Mouse (Mus musculus) liver, postnatal 0 days (tissue): ENCODE data around the gene Slc29a1. TPM values are rescaled to one million over a fixed set of nuclear protein-coding genes. Genes with fewer than 3 reads are reported as not detected.

Experiments
- ATAC-seq: fragments of 200-750 bp; cut with Nextera tagmentation; 2 replicates; pipeline ENCODE4 v1.8.0; 2017; ENCODE audit warnings: mild to moderate bottlenecking, moderate library complexity
- DNase-seq: peaks from one replicate; pipeline ENCODE4 v3.0.0-alpha.2; 2016
- H3K27ac ChIP-seq: fragments of 300-500 bp; sonication (generic); 2 replicates; pipeline ENCODE4 v1.5.1; 2014; ENCODE audit warnings: antibody characterized with exemption, moderate library complexity, mild to moderate bottlenecking, low read depth
- H3K27me3 ChIP-seq: fragments of 300-500 bp; sonication (generic); 2 replicates; pipeline ENCODE4 v1.6.1; 2014; ENCODE audit warnings: low read length, control low read depth, mixed read lengths; ENCODE audit not compliant: insufficient read depth
- H3K36me3 ChIP-seq: fragments of 300-500 bp; sonication (generic); replicated peaks from 2 replicates; pipeline ENCODE4 v1.6.1; 2014; ENCODE audit warnings: mild to moderate bottlenecking, control low read depth, low read length, moderate library complexity, mixed read lengths; ENCODE audit not compliant: insufficient read depth
- H3K4me1 ChIP-seq: fragments of 300-500 bp; sonication (generic); 2 replicates; pipeline ENCODE4 v1.6.1; 2014; ENCODE audit warnings: antibody characterized with exemption, mild to moderate bottlenecking, control low read depth; ENCODE audit not compliant: insufficient read depth
- H3K4me2 ChIP-seq: fragments of 300-500 bp; sonication (generic); 2 replicates; pipeline ENCODE4 v1.6.1; 2014; ENCODE audit warnings: low read depth, mild to moderate bottlenecking, low read length, moderate library complexity, mixed read lengths
- H3K4me3 ChIP-seq: fragments of 300-500 bp; sonication (generic); 2 replicates; pipeline ENCODE4 v1.5.1; 2014; ENCODE audit warnings: low read depth, low read length
- H3K9ac ChIP-seq: fragments of 300-500 bp; sonication (generic); replicated peaks from 2 replicates; pipeline ENCODE4 v1.6.1; 2014; ENCODE audit warnings: mild to moderate bottlenecking, moderate library complexity
- H3K9me3 ChIP-seq: fragments of 300-500 bp; sonication (generic); 2 replicates; pipeline ENCODE4 v1.6.1; 2016; ENCODE audit warnings: mild to moderate bottlenecking, control low read depth, low read length, mixed read lengths
- CTCF ChIP-seq: sonication (generic); IDR thresholded peaks from 2 replicates; pipeline ENCODE4 v1.5.1; 2016; ENCODE audit warnings: antibody characterized with exemption, low read depth
- EP300 ChIP-seq: IDR thresholded peaks from 2 replicates; pipeline ENCODE4 v1.6.1; 2016; ENCODE audit warnings: antibody characterized with exemption, low read depth, mild to moderate bottlenecking
- WGBS: fragments of 180-500 bp; shearing (Covaris S2); extraction: QIAGEN DNeasy Blood & Tissue Kit; methylation state at CpG from one replicate; pipeline ENCODE4 v1.1.7; 2014; ENCODE audit not compliant: insufficient replicate concordance; 5-methylcytosine and 5-hydroxymethylcytosine counted together
- polyA plus RNA-seq: library from polyadenylated mRNA; unstranded; fragments of >200 nt; fragmentation: Nextera tagmentation; extraction: Ambion mirVana; gene quantifications from 2 replicates; pipeline ENCODE4 v1.2.1, GENCODE M21; 2015

Slc29a1 gene
- polyA plus RNA-seq, 1 experiment from 2014 or later = 91.6 TPM

- Histone ChIP-seq H3K4me1 (peaks cover 25% of the 10 kb centered on the region), H3K9ac (no peak overlapping the region), H3K4me2 (no peak overlapping the region), H3K9me3 (no peaks in the 10 kb centered on the region), H3K27me3 (0 out of 2 replicates have a peak, but pooled peaks cover 3% of the 10 kb centered on the region), H3K36me3 (no peaks in the 10 kb centered on the region), H3K4me3 (no peak overlapping the region), H3K27ac (no peak overlapping the region)
- TF ChIP-seq EP300 (no peak), CTCF (no peak)
- DNase-seq (no peak), ATAC-seq (no peak)
- WGBS = 79% methylated on average over 3 of the region's 3 CpGs
Observed at GRCm38 (mm10) chr17:45602984-45603383, 3.6 kb upstream of the Slc29a1 start.

- Histone ChIP-seq H3K27ac (no peak within 1 kb of the TSS), H3K4me3 (no peak within 1 kb of the TSS), H3K4me1 (peaks cover 31% of the 10 kb centered on the region), H3K4me2 (no peak within 1 kb of the TSS), H3K9ac (0 out of 2 replicates have a peak within 1 kb of the TSS, but pooled peaks have one; percentile 7), H3K27me3 (0 out of 2 replicates have a peak, but pooled peaks cover 3% of the 10 kb centered on the region), H3K9me3 (no peaks in the 10 kb centered on the region), H3K36me3 (no peaks in the 10 kb centered on the region)
- DNase-seq = no peak
- WGBS = 68% methylated on average over 6 of the region's 6 CpGs
- no peak for TF ChIP-seq EP300
- TF ChIP-seq CTCF = no peak
- no peak for ATAC-seq
Observed at GRCm38 (mm10) chr17:45601877-45602304, 2.5 kb upstream of the Slc29a1 start, which contains the start of gene Mymx. Gene Mymx (minus strand): TSS chr17:45602102.

- no peak for TF ChIP-seq EP300
- no peak for TF ChIP-seq CTCF
- H3K9ac ChIP-seq = 0 out of 2 replicates have a peak overlapping the region, but pooled peaks have one; percentile 7
- H3K4me2 ChIP-seq = no peak overlapping the region
- H3K4me3 ChIP-seq = no peak overlapping the region
- H3K27ac ChIP-seq = no peak overlapping the region
- H3K27me3 ChIP-seq = 0 out of 2 replicates have a peak, but pooled peaks cover 3% of the 10 kb centered on the region
- no peak for DNase-seq
- peaks cover 37% of the 10 kb centered on the region for H3K4me1 ChIP-seq
- no peaks in the 10 kb centered on the region for H3K9me3 ChIP-seq
- 57% methylated on average over 22 of the region's 22 CpGs for WGBS
- ATAC-seq = no peak
- no peaks in the 10 kb centered on the region for H3K36me3 ChIP-seq
Observed at GRCm38 (mm10) chr17:45601325-45601724, 1.9 kb upstream of the Slc29a1 start.

- H3K9ac ChIP-seq = no peak overlapping the region
- DNase-seq (no peak), ATAC-seq (no peak)
- H3K27me3 ChIP-seq = 0 out of 2 replicates have a peak, but pooled peaks cover 3% of the 10 kb centered on the region
- no peaks in the 10 kb centered on the region for H3K9me3 ChIP-seq
- H3K27ac ChIP-seq = no peak overlapping the region
- no peaks in the 10 kb centered on the region for H3K36me3 ChIP-seq
- no peak overlapping the region for H3K4me3 ChIP-seq
- 77% methylated on average over 8 of the region's 8 CpGs for WGBS
- H3K4me1 ChIP-seq = peaks cover 46% of the 10 kb centered on the region
- no peak for TF ChIP-seq EP300
- TF ChIP-seq CTCF = no peak
- H3K4me2 ChIP-seq = no peak overlapping the region
Observed at GRCm38 (mm10) chr17:45600267-45600666, 861 bp upstream of the Slc29a1 start.

- Histone ChIP-seq H3K4me3 (peak overlapping the region; percentile 51), H3K36me3 (no peaks in the 10 kb centered on the region), H3K4me2 (peak overlapping the region; percentile 74), H3K27me3 (0 out of 2 replicates have a peak, but pooled peaks cover 3% of the 10 kb centered on the region), H3K4me1 (peaks cover 57% of the 10 kb centered on the region), H3K9ac (peak overlapping the region; percentile 64; the same call in 1 of the 2 replicates), H3K27ac (peak overlapping the region; percentile 89), H3K9me3 (no peaks in the 10 kb centered on the region)
- no peak for DNase-seq
- ATAC-seq = peak; percentile 49
- TF ChIP-seq EP300 (no peak), CTCF (no peak)
- 40% methylated on average over 3 of the region's 3 CpGs for WGBS
Observed at GRCm38 (mm10) chr17:45598891-45599290, 515 bp downstream of the Slc29a1 start.

GRCm38 (mm10) chr17:45598376-45598775 is 1.0 kb downstream of the Slc29a1 start:
- DNase-seq (no peak), ATAC-seq (no peak)
- H3K27ac ChIP-seq = peak overlapping the region; percentile 89
- H3K36me3 ChIP-seq = no peaks in the 10 kb centered on the region
- no peaks in the 10 kb centered on the region for H3K9me3 ChIP-seq
- H3K4me2 ChIP-seq = peak overlapping the region; percentile 60
- H3K9ac ChIP-seq = no peak overlapping the region
- peaks cover 62% of the 10 kb centered on the region for H3K4me1 ChIP-seq
- TF ChIP-seq CTCF (no peak), EP300 (no peak)
- H3K27me3 ChIP-seq = 0 out of 2 replicates have a peak, but pooled peaks cover 3% of the 10 kb centered on the region
- H3K4me3 ChIP-seq = no peak overlapping the region
- WGBS = 76% methylated on average over 2 of the region's 2 CpGs
